Mouse (Mus musculus) thymus, adult 2 months (tissue): ENCODE results near the gene Mfsd2a.

ENCODE experiments used
- CTCF ChIP-seq: fragments of 200-500 bp; IDR thresholded peaks from 2 replicates; pipeline ENCODE4 v1.5.1; 2012; ENCODE audit warnings: mild to moderate bottlenecking, control low read depth, low read length, moderate library complexity, borderline replicate concordance; ENCODE audit not compliant: control insufficient read depth, poor library complexity, insufficient read depth; ENCODE audit errors: extremely low read depth
- POLR2A ChIP-seq: fragments of 200-500 bp; IDR thresholded peaks from 2 replicates; pipeline ENCODE4 v1.6.1; 2012; ENCODE audit warnings: mild to moderate bottlenecking, low read length, control low read depth, moderate library complexity; ENCODE audit not compliant: control insufficient read depth, poor library complexity, insufficient read depth; ENCODE audit errors: extremely low read depth

- no peak for TF ChIP-seq CTCF
- no peak for TF ChIP-seq POLR2A
These were observed 37.7 kb upstream of the Mfsd2a start for GRCm38 (mm10) chr4:122998537-122999262.
